Mouse (Mus musculus) heart, adult 11 months (tissue): ENCODE measurements around the gene Gm8011.
"Not testable (repeated sequence)": the region's sequence is repeated elsewhere in the genome, so short reads cannot be mapped to it uniquely, and the experiment has no call there.

ENCODE experiments used
- DNase-seq: peaks from one replicate; pipeline ENCODE4 v3.0.0; 2022

The Gm8011 gene

DNA sequence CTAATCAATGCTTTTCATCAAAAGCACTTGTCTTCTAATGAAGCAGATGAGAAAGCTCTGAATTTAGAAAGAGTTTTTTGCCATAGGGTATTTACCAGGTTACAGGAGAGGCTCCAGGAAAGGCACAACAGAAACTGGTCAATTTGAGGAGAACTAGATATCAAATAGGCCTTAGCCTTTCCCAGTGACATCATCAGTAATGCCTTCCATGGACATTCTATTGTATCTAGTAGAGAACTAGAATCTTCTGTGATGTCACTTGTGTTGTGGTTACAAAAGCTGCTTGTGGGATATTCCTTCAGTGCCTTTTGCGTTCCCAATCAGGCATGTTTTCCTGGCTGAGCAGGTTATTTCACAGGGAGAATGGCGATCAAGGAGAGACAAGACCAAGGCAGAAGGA is at the start of gene Gm8011:
Gm8011 (plus strand) TSS at position 301 of the 400 bp plus-strand sequence.
- not testable (repeated sequence) for DNase-seq

DNA sequence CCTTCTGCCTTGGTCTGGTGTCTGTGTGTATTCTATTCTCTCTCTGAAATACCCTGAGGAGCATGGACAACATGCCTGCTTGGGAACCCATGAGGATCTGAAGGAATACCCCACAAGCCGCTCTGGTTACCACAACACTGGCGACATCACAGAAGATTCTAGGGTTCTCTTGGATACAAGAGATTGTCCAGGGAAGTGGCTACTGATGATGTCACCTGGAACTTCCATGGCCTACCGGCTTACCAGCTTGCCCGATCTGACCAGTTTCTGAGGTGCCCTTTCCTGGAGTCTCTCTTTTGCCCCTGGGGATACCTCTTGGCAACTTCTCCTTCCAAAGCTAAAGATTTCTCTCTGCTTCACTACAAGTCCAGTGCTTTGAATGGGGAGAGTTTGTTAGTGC is 24.1 kb upstream of the Gm8011 start, which contains the start of gene Gm8005:
Gm8005 (minus strand) TSS at position 101 of the 400 bp plus-strand sequence.
- DNase-seq, result not testable (repeated sequence)

DNA sequence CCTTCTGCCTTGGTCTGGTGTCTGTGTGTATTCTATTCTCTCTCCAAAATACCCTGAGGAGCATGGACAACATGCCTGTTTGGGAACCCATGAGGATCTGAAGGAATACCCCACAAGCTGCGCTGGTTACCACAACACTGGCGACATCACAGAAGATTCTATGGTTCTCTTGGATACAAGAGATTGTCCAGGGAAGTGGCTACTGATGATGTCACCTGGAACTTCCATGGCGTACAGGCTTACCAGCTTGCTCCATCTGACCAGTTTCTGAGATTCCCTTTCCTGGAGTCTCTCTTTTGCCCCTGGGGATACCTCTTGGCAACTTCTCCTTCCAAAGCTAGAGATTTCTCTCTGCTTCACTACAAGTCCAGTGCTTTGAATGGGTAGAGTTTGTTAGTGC is 38.6 kb downstream of the Gm8011 start, which contains the start of gene Gm8020:
Gm8020 (minus strand) TSS at position 101 of the 400 bp plus-strand sequence.
- DNase-seq, result not testable (repeated sequence)
